ENCODE assay signal across 28 mouse cellular contexts in genomic region chr14:62383786-62384299, GRCm38 (mm10).
"Had no signal": no experiment of that assay in that cellular context is flagged by ENCODE, and none has a peak within 500 bp of the region (broad histone marks: within the 10 kb centered on the region; RNA-seq: fewer than 3 reads in every experiment).

No protein-coding gene starts in this region.

- H3K4me3 ChIP-seq: heart, adult 2 months; heart, embryonic 13.5 days; heart, embryonic 15.5 days; hindbrain, embryonic 10.5 days; hindbrain, embryonic 12.5 days; intestine, embryonic 15.5 days; layer of hippocampus, adult 2 months; limb, embryonic 13.5 days; limb, embryonic 15.5 days; liver, embryonic 12.5 days had no signal

- H3K9me3 ChIP-seq: heart, embryonic 13.5 days; heart, embryonic 15.5 days; hindbrain, embryonic 10.5 days; hindbrain, embryonic 12.5 days; intestine, embryonic 15.5 days; limb, embryonic 13.5 days; limb, embryonic 15.5 days; liver, embryonic 12.5 days had no signal

- H3K36me3 ChIP-seq: heart, embryonic 15.5 days; hindbrain, embryonic 10.5 days; intestine, embryonic 15.5 days; limb, embryonic 13.5 days; limb, embryonic 15.5 days; liver, embryonic 12.5 days had no signal

- H3K9ac ChIP-seq: heart, embryonic 13.5 days; heart, embryonic 15.5 days; hindbrain, embryonic 12.5 days; hindbrain, embryonic 14.5 days; intestine, embryonic 15.5 days; limb, embryonic 13.5 days; limb, embryonic 15.5 days; liver, embryonic 12.5 days; liver, embryonic 14.5 days had no signal

- DNase-seq: gastrocnemius, postnatal 14 days; gastrocnemius, postnatal 36 days; heart, adult 2 months; heart, postnatal 14 days; heart, postnatal 4 days; kidney, adult 18-20 months; kidney, adult 8-10 months; kidney, postnatal 10 days; kidney, postnatal 25 days; kidney, postnatal 4 days; layer of hippocampus, adult 9-11 months; layer of hippocampus, postnatal 36 days; left cerebral cortex, postnatal 4 days had no signal

- H3K4me2 ChIP-seq: heart, embryonic 11.5 days; heart, embryonic 13.5 days; heart, embryonic 15.5 days; hindbrain, embryonic 12.5 days; hindbrain, embryonic 14.5 days; intestine, embryonic 15.5 days; limb, embryonic 13.5 days; limb, embryonic 15.5 days; liver, embryonic 12.5 days had no signal

- H3K27ac ChIP-seq: heart, adult 2 months; heart, embryonic 13.5 days; heart, embryonic 15.5 days; hindbrain, embryonic 10.5 days; hindbrain, embryonic 12.5 days; hindbrain, embryonic 14.5 days; intestine, embryonic 15.5 days; layer of hippocampus, adult 2 months; limb, embryonic 13.5 days; limb, embryonic 15.5 days; liver, embryonic 12.5 days; liver, embryonic 14.5 days had no signal

- H3K27me3 ChIP-seq: heart, embryonic 13.5 days; heart, embryonic 15.5 days; hindbrain, embryonic 12.5 days; intestine, embryonic 15.5 days; limb, embryonic 13.5 days; limb, embryonic 15.5 days; liver, embryonic 12.5 days had no signal

- H3K4me1 ChIP-seq: heart, embryonic 15.5 days; intestine, embryonic 15.5 days; limb, embryonic 15.5 days; liver, embryonic 12.5 days had no signal

- ATAC-seq: hindbrain, embryonic 16.5 days; inflammation-experienced regulatory T-cells, adult 6 months; intestine, embryonic 15.5 days; intestine, postnatal 0 days; liver, embryonic 12.5 days had no signal
